In genomic region chr11:36801683-36802082, GRCm38 (mm10) we compare ENCODE assay signal across 20 mouse cellular contexts.
DNase-seq lines count a peak whose midpoint lies in the region; ATAC-seq and TF ChIP-seq lines count a peak whose summit lies in the region.
"Had no signal": no experiment of that assay in that cellular context is flagged by ENCODE, and none has a peak within 500 bp of the region (broad histone marks: within the 10 kb centered on the region; RNA-seq: fewer than 3 reads in every experiment).

No protein-coding gene starts in this region.

- peak overlapping the region; percentile 44 for H3K4me2 ChIP-seq in hindbrain, embryonic 14.5 days (replicated peaks)
- no peak overlapping the region for H3K4me2 ChIP-seq in hindbrain, embryonic 12.5 days (replicated peaks)
- H3K4me2 ChIP-seq in midbrain, embryonic 11.5 days = no peak overlapping the region
- no peak overlapping the region for H3K4me2 ChIP-seq in midbrain, postnatal 0 days (ENCODE audit: low read depth, low read length, poor library complexity, severe bottlenecking)
- peak overlapping the region; percentile 34; the same call in 1 of the 2 replicates for H3K4me2 ChIP-seq in midbrain, embryonic 14.5 days (ENCODE audit: low read length)
- H3K4me2 ChIP-seq: heart, embryonic 11.5 days; heart, embryonic 15.5 days had no signal

- WGBS in hindbrain, embryonic 14.5 days = 68% methylated on average over 4 of the region's 4 CpGs
- 83% methylated on average over 4 of the region's 4 CpGs for WGBS in hindbrain, embryonic 12.5 days
- 85% methylated on average over 4 of the region's 4 CpGs for WGBS in midbrain, embryonic 11.5 days
- WGBS in midbrain, postnatal 0 days = 62% methylated on average over 4 of the region's 4 CpGs
- WGBS in midbrain, embryonic 14.5 days = 85% methylated on average over 4 of the region's 4 CpGs

- H3K9ac ChIP-seq in hindbrain, embryonic 14.5 days = no peak overlapping the region
- no peak overlapping the region for H3K9ac ChIP-seq in hindbrain, embryonic 12.5 days
- no peak overlapping the region for H3K9ac ChIP-seq in midbrain, embryonic 11.5 days (ENCODE audit: low read length)
- H3K9ac ChIP-seq in midbrain, postnatal 0 days (replicated peaks; ENCODE audit: low read length, poor library complexity, severe bottlenecking) = no peak overlapping the region
- H3K9ac ChIP-seq in midbrain, embryonic 14.5 days (replicated peaks; ENCODE audit: low read length) = no peak overlapping the region; the same call in 1 of the 2 replicates
- H3K9ac ChIP-seq: forebrain, embryonic 13.5 days; forebrain, postnatal 0 days; heart, embryonic 15.5 days had no signal

- no peaks in the 10 kb centered on the region for H3K36me3 ChIP-seq in hindbrain, embryonic 14.5 days (replicated peaks; ENCODE audit: control insufficient read depth, insufficient read depth)
- H3K36me3 ChIP-seq in hindbrain, embryonic 12.5 days = no peaks in the 10 kb centered on the region
- no peaks in the 10 kb centered on the region for H3K36me3 ChIP-seq in midbrain, embryonic 11.5 days (ENCODE audit: control insufficient read depth, insufficient read depth, low read length)
- no peaks in the 10 kb centered on the region for H3K36me3 ChIP-seq in midbrain, postnatal 0 days (ENCODE audit: insufficient read depth, low read length)
- no peaks in the 10 kb centered on the region for H3K36me3 ChIP-seq in midbrain, embryonic 14.5 days (ENCODE audit: control insufficient read depth, insufficient read depth, low read length)
- H3K36me3 ChIP-seq: embryonic facial prominence, embryonic 10.5 days; heart, embryonic 15.5 days had no signal

- H3K27me3 ChIP-seq in hindbrain, embryonic 14.5 days (ENCODE audit: control insufficient read depth, insufficient read depth, low read length) = no peaks in the 10 kb centered on the region
- no peaks in the 10 kb centered on the region for H3K27me3 ChIP-seq in hindbrain, embryonic 12.5 days
- H3K27me3 ChIP-seq in midbrain, embryonic 11.5 days (ENCODE audit: control insufficient read depth, insufficient read depth, low read length) = no peaks in the 10 kb centered on the region
- H3K27me3 ChIP-seq in midbrain, postnatal 0 days (ENCODE audit: insufficient read depth, low read length) = no peaks in the 10 kb centered on the region
- H3K27me3 ChIP-seq in midbrain, embryonic 14.5 days (ENCODE audit: control insufficient read depth, insufficient read depth, low read length) = no peaks in the 10 kb centered on the region
- H3K27me3 ChIP-seq: forebrain, embryonic 13.5 days; heart, embryonic 15.5 days had no signal

- TF ChIP-seq POLR2A in cortical plate, adult 2 months (IDR thresholded peaks at IDR 0.05; ENCODE audit: extremely low read depth, insufficient read depth, low read length) = no peak

- no peak for TF ChIP-seq CTCF in midbrain, postnatal 0 days (IDR thresholded peaks at IDR 0.05)
- TF ChIP-seq CTCF in cortical plate, adult 2 months (IDR thresholded peaks at IDR 0.05; ENCODE audit: extremely low read depth, insufficient read depth, low read length) = no peak

- no peak overlapping the region for H3K4me3 ChIP-seq in hindbrain, embryonic 14.5 days (replicated peaks; ENCODE audit: low read length)
- no peak overlapping the region for H3K4me3 ChIP-seq in hindbrain, embryonic 12.5 days
- no peak overlapping the region for H3K4me3 ChIP-seq in midbrain, embryonic 11.5 days (ENCODE audit: low read depth, low read length)
- no peak overlapping the region for H3K4me3 ChIP-seq in midbrain, postnatal 0 days (ENCODE audit: low read depth, low read length)
- 0 out of 2 replicates have a peak overlapping the region, but pooled peaks have one; percentile 21 for H3K4me3 ChIP-seq in cortical plate, adult 2 months (ENCODE audit: insufficient read depth, low read length)
- H3K4me3 ChIP-seq in midbrain, embryonic 14.5 days (replicated peaks; ENCODE audit: low read depth, low read length) = no peak overlapping the region
- H3K4me3 ChIP-seq: embryonic facial prominence, embryonic 10.5 days; forebrain, embryonic 13.5 days; heart, adult 2 months; heart, embryonic 15.5 days had no signal

- H3K4me1 ChIP-seq in hindbrain, embryonic 14.5 days (replicated peaks; ENCODE audit: control insufficient read depth, insufficient read depth, low read length) = peaks cover 14% of the 10 kb centered on the region
- H3K4me1 ChIP-seq in hindbrain, embryonic 12.5 days = peaks cover 9% of the 10 kb centered on the region
- no peaks in the 10 kb centered on the region for H3K4me1 ChIP-seq in midbrain, embryonic 11.5 days (ENCODE audit: control insufficient read depth, insufficient read depth, low read length)
- peaks cover 3% of the 10 kb centered on the region; the same call in 1 of the 2 replicates for H3K4me1 ChIP-seq in midbrain, postnatal 0 days (ENCODE audit: insufficient read depth, low read length)
- no peaks in the 10 kb centered on the region for H3K4me1 ChIP-seq in cortical plate, adult 2 months (ENCODE audit: control insufficient read depth, insufficient read depth, low read length)
- H3K4me1 ChIP-seq in midbrain, embryonic 14.5 days (ENCODE audit: control insufficient read depth, insufficient read depth, low read length) = peaks cover 18% of the 10 kb centered on the region
- H3K4me1 ChIP-seq: heart, embryonic 15.5 days had no signal

- H3K27ac ChIP-seq in hindbrain, embryonic 14.5 days = peak overlapping the region; percentile 78
- H3K27ac ChIP-seq in hindbrain, embryonic 12.5 days = no peak overlapping the region
- no peak overlapping the region for H3K27ac ChIP-seq in midbrain, embryonic 11.5 days (ENCODE audit: low read depth, low read length)
- no peak overlapping the region for H3K27ac ChIP-seq in midbrain, postnatal 0 days (ENCODE audit: low read depth, low read length)
- H3K27ac ChIP-seq in cortical plate, adult 2 months (ENCODE audit: insufficient read depth, low read length) = no peak overlapping the region
- H3K27ac ChIP-seq in midbrain, embryonic 14.5 days (replicated peaks; ENCODE audit: low read depth, low read length) = peak overlapping the region; percentile 63; the same call in 1 of the 2 replicates
- H3K27ac ChIP-seq: embryonic facial prominence, embryonic 10.5 days; forebrain, embryonic 13.5 days; heart, adult 2 months; heart, embryonic 15.5 days had no signal

- no peak for DNase-seq in hindbrain, embryonic 14.5 days (ENCODE audit: low spot score)
- peak; percentile 60 for DNase-seq in midbrain, embryonic 11.5 days (ENCODE audit: low spot score, missing footprints)
- DNase-seq in midbrain, postnatal 0 days (ENCODE audit: low spot score) = no peak
- DNase-seq in midbrain, embryonic 14.5 days = no peak
- no peak for DNase-seq in adrenal gland, adult 18-20 months (ENCODE audit: low spot score in 2 of 2)
- DNase-seq: adrenal gland, postnatal 14 days; cerebellum, adult 11-12 months; cerebellum, adult 9-11 months; cerebellum, postnatal 36 days; gastrocnemius, postnatal 14 days; heart, adult 2 months; heart, postnatal 14 days had no signal

- no peak for ATAC-seq in hindbrain, embryonic 14.5 days (ENCODE audit: low FRiP score)
- no peak for ATAC-seq in hindbrain, embryonic 12.5 days (ENCODE audit: low FRiP score)
- ATAC-seq in midbrain, embryonic 11.5 days (ENCODE audit: low FRiP score) = no peak
- no peak for ATAC-seq in midbrain, postnatal 0 days (ENCODE audit: low FRiP score)
- no peak for ATAC-seq in midbrain, embryonic 14.5 days (ENCODE audit: low FRiP score, low TSS enrichment)
- no peak for ATAC-seq in inflammation-experienced regulatory T-cells, adult 6 months
- ATAC-seq: forebrain, embryonic 13.5 days had no signal

- H3K9me3 ChIP-seq in hindbrain, embryonic 14.5 days (ENCODE audit: control insufficient read depth, low read length) = no peaks in the 10 kb centered on the region
- H3K9me3 ChIP-seq in hindbrain, embryonic 12.5 days (replicated peaks) = no peaks in the 10 kb centered on the region
- H3K9me3 ChIP-seq in midbrain, embryonic 11.5 days (ENCODE audit: control insufficient read depth, low read length) = no peaks in the 10 kb centered on the region
- no peaks in the 10 kb centered on the region for H3K9me3 ChIP-seq in midbrain, postnatal 0 days (ENCODE audit: low read length)
- H3K9me3 ChIP-seq in midbrain, embryonic 14.5 days (ENCODE audit: control insufficient read depth, low read length) = no peaks in the 10 kb centered on the region
- H3K9me3 ChIP-seq: embryonic facial prominence, embryonic 10.5 days; forebrain, embryonic 13.5 days; heart, embryonic 15.5 days had no signal

Comparison
In these comparisons a context has a peak if more than half of its experiments do, and no peak if none do; other contexts are left out.
1. H3K27ac ChIP-seq: peak in hindbrain, embryonic 14.5 days (single experiment) and midbrain, embryonic 14.5 days (single experiment); none in hindbrain, embryonic 12.5 days (single experiment), midbrain, embryonic 11.5 days (single experiment), midbrain, postnatal 0 days (single experiment) and cortical plate, adult 2 months (single experiment).
2. H3K4me2 ChIP-seq: peak in hindbrain, embryonic 14.5 days (single experiment) and midbrain, embryonic 14.5 days (single experiment); none in hindbrain, embryonic 12.5 days (single experiment), midbrain, embryonic 11.5 days (single experiment) and midbrain, postnatal 0 days (single experiment).